Mouse (Mus musculus): ENCODE results near the gene Tet2.

DNA sequence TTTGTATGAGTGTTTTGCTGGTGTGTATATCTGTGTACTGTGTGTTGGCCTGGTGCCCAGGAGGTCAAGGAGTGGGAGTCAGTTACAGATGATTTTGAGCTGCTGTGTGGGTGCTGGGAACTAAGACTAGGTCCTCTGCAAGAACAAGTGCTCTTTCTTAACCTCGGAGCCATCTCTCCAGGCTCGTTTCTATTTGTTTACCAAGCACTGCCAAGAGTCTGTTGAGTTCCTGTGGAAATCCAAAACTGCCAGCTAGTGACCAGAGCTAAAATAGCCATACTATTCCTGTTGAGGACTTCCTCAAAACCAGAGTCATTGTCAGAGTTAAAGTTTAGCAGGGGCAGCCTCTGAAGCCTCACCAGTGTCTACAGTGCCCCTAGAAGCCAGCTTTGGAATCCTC is 1.9 kb upstream of the Tet2 start:
- TF ChIP-seq CTCF (IDR thresholded peaks at IDR 0.05; ENCODE audit: insufficient read depth, low read length): no peak
- TF ChIP-seq POLR2A (IDR thresholded peaks at IDR 0.05; ENCODE audit: borderline replicate concordance, extremely low read depth, low read depth, low read length): no peak

Data from lung, adult 2 months (tissue).